Mouse (Mus musculus) neural tube, postnatal 0 days (tissue): ENCODE data around the gene Zfp2. TPM values are rescaled to one million over a fixed set of nuclear protein-coding genes. Genes with fewer than 3 reads are reported as not detected.

ENCODE experiments used
- polyA plus RNA-seq: library from polyadenylated mRNA; unstranded; fragments of >200 nt; fragmentation: Nextera tagmentation; extraction: Ambion mirVana; gene quantifications from 2 replicates; pipeline ENCODE4 v1.2.1, GENCODE M21; 2015

Zfp2 gene
- polyA plus RNA-seq, result 23.1 and 25.9 TPM in 2 replicates

GRCm38 (mm10) chr11:50915671-50916320, at the start of gene Zfp2:
TSS of gene Zfp2 (minus strand) at chr11:50916165.

GRCm38 (mm10) chr11:50953665-50954064, 37.7 kb upstream of the Zfp2 start, which contains the start of gene Prop1:
TSS of gene Prop1 (minus strand) at chr11:50953765.

GRCm38 (mm10) chr11:50943506-50943905, 27.5 kb upstream of the Zfp2 start, which contains the start of gene 4933414I15Rik:
TSS of gene 4933414I15Rik (minus strand) at chr11:50943765.

GRCm38 (mm10) chr11:50931451-50931866, 15.5 kb upstream of the Zfp2 start, which contains the start of gene Zfp354b:
TSS of gene Zfp354b (minus strand) at chr11:50931633.

GRCm38 (mm10) chr11:50887390-50888128, 28.4 kb downstream of the Zfp2 start, which contains the start of gene Zfp454:
TSS of gene Zfp454 (minus strand) at chr11:50887651.

GRCm38 (mm10) chr11:50850177-50850735, 65.7 kb downstream of the Zfp2 start, which contains the start of gene Grm6:
TSS of gene Grm6 (plus strand) at chr11:50850685.

Other genes starting within 250 kb of the Zfp2 start
- 27.4 and 34.4 TPM in 2 replicates for gene Zfp354c, start 88.4 kb downstream of the Zfp2 start, polyA plus RNA-seq
- 0.98 and 1.3 TPM in 2 replicates for gene Zfp879, start 74.6 kb downstream of the Zfp2 start, polyA plus RNA-seq
- not detected in 2 replicates for gene Grm6, start 65.5 kb downstream of the Zfp2 start, polyA plus RNA-seq
- gene Zfp454, start 28.5 kb downstream of the Zfp2 start, polyA plus RNA-seq, result 7.0 and 9.1 TPM in 2 replicates
- gene Zfp354b, start 15.5 kb upstream of the Zfp2 start, polyA plus RNA-seq, result 3.9 and 4.2 TPM in 2 replicates
- gene 4933414I15Rik, start 27.6 kb upstream of the Zfp2 start, polyA plus RNA-seq, result not detected in 2 replicates
- not detected in 2 replicates for gene Prop1, start 37.6 kb upstream of the Zfp2 start, polyA plus RNA-seq
- not detected in 2 replicates for gene Olfr1378, start 50.4 kb upstream of the Zfp2 start, polyA plus RNA-seq
- not detected in 2 replicates for gene Olfr1377, start 65.8 kb upstream of the Zfp2 start, polyA plus RNA-seq
- gene Olfr51, start 87.4 kb upstream of the Zfp2 start, polyA plus RNA-seq, result not detected in 2 replicates
- gene Olfr54, start 98.1 kb upstream of the Zfp2 start, polyA plus RNA-seq, result not detected in 2 replicates
- gene Olfr1375, start 131.9 kb upstream of the Zfp2 start, polyA plus RNA-seq, result not detected in 2 replicates
- gene Zfp354a, start 143.1 kb upstream of the Zfp2 start, polyA plus RNA-seq, result 8.6 and 11.6 TPM in 2 replicates